Mouse (Mus musculus): ENCODE data around the gene Lrrc51.

DNA sequence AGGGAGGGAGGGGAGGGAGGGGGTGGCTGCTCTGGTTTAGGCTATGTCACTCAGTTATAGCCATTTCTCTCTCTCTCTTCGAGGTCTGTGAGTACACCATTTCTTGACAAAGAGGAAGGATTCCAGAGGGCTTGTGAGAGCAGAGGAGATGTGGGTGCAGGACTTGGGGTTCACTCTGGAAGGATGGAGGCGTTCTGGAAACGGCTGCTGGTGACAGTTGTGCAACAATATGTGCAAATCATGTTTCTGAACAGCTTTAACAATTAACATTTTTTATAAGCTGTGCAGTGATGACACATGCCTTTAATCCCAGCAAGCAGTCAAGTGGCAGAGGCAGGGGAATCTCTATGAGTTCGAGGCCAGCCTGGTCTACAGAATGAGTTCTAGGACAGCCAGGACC, 52.8 kb downstream of the Lrrc51 start:
- TF ChIP-seq CTCF (IDR thresholded peaks at IDR 0.05; ENCODE audit: low read depth) = no peak
- TF ChIP-seq EP300 (IDR thresholded peaks at IDR 0.05; ENCODE audit: low read depth) = no peak

Data from heart, postnatal 0 days (tissue).